Mouse (Mus musculus) embryonic facial prominence, embryonic 15.5 days (tissue): Measurements from ENCODE around the gene Chst3. TPM values are rescaled to one million over a fixed set of nuclear protein-coding genes. Genes with fewer than 3 reads are reported as not detected.
A peak's percentile ranks its signal among the peaks of the same experiment; 100 is the strongest.
"Not testable (repeated sequence)": the region's sequence is repeated elsewhere in the genome, so short reads cannot be mapped to it uniquely, and the experiment has no call there.

Source experiments
- ATAC-seq: fragments of 200-750 bp; cut with Nextera tagmentation; 2 replicates; pipeline ENCODE4 v1.8.0; 2017; ENCODE audit warnings: low read depth, moderate TSS enrichment; ENCODE audit not compliant: insufficient number of reproducible peaks, low FRiP score, low TSS enrichment
- H3K27ac ChIP-seq: fragments of 300-500 bp; sonication (generic); replicated peaks from 2 replicates; pipeline ENCODE4 v1.5.1; 2015; ENCODE audit warnings: mild to moderate bottlenecking, inconsistent platforms
- H3K27me3 ChIP-seq: fragments of 300-500 bp; sonication (generic); 2 replicates; pipeline ENCODE4 v1.6.1; 2015; ENCODE audit warnings: inconsistent platforms
- H3K36me3 ChIP-seq: fragments of 300-500 bp; sonication (generic); 2 replicates; pipeline ENCODE4 v1.6.1; 2015; ENCODE audit warnings: mild to moderate bottlenecking, inconsistent platforms
- H3K4me1 ChIP-seq: fragments of 300-500 bp; sonication (generic); 2 replicates; pipeline ENCODE4 v1.6.1; 2015; ENCODE audit warnings: inconsistent platforms
- H3K4me2 ChIP-seq: fragments of 300-500 bp; sonication (generic); replicated peaks from 2 replicates; pipeline ENCODE4 v1.6.1; 2015; ENCODE audit warnings: mild to moderate bottlenecking, inconsistent platforms
- H3K4me3 ChIP-seq: fragments of 300-500 bp; sonication (generic); replicated peaks from 2 replicates; pipeline ENCODE4 v1.5.1; 2015; ENCODE audit warnings: mild to moderate bottlenecking, inconsistent platforms
- H3K9ac ChIP-seq: fragments of 300-500 bp; sonication (generic); 2 replicates; pipeline ENCODE4 v1.6.1; 2015; ENCODE audit warnings: inconsistent platforms
- H3K9me3 ChIP-seq: fragments of 300-500 bp; sonication (generic); replicated peaks from 2 replicates; pipeline ENCODE4 v1.6.1; 2016; ENCODE audit warnings: inconsistent platforms
- WGBS: fragments of 180-500 bp; shearing (Covaris S2); methylation state at CpG from one replicate; pipeline ENCODE4 v1.1.7; 2015; 5-methylcytosine and 5-hydroxymethylcytosine counted together
- polyA plus RNA-seq: library from polyadenylated mRNA; unstranded; fragments of >200 nt; fragmentation: Nextera tagmentation; extraction: Ambion mirVana; gene quantifications from 2 replicates; pipeline ENCODE4 v1.2.1, GENCODE M21; 2015

Gene Chst3
- polyA plus RNA-seq, 1 experiment from 2014 or later, result 2.8 TPM

DNA sequence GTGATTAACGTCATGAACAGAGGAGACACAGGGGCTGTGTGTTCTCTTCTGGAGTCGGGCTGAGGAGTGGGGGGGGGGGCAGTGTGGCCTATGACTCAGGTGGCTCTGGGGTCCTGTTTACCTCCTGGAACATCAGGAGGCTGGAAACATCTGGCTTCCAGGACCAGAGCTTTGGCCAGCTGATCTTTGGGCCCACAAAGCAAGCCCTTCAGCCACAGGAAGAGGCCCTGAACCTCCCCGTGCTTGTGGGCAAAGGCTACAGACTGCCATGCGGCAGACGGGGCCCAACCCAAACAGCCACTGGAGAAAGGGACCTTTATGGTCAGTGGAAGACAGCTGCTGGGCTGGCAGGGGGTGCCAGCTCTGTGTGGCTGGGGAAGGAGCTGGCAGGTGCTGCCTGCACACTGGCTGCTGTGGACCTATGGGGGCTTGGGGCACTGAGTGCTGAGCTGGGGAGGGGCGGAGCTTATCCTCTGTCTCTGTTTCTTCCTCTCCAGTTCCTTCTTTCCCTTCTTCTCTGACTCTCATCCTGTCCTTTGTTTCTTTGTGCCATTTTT lies 67.9 kb downstream of the Chst3 start:
- Histone ChIP-seq H3K27me3 (no peaks in the 10 kb centered on the region), H3K4me1 (peaks cover 3% of the 10 kb centered on the region), H3K36me3 (no peaks in the 10 kb centered on the region), H3K9ac (no peak overlapping the region), H3K27ac (no peak overlapping the region), H3K9me3 (no peaks in the 10 kb centered on the region), H3K4me2 (no peak overlapping the region), H3K4me3 (no peak overlapping the region)
- ATAC-seq, result no peak; the same call in 1 of the 2 replicates
- WGBS, result 57% methylated on average over 6 of the region's 6 CpGs

DNA sequence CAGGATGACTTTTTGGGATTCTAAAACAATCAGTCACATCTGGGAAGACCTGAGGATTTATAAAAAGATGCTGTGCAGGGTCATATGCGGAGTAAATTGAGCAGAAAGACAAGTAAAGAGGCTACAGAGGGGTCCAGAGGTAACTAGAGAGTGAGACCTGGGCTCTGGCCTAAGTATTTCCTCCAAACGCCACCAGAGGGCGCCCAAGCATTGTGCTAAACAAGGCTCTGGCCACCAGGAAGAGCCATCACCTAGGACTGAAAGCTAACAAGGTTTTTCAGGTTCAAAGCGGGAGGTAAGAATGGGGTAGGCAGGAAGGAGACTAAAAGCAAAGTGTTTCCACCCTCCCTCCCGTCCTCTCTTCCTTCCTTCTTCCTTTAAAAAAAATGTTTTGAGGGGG lies 71.0 kb downstream of the Chst3 start:
- H3K27me3 ChIP-seq, result no peaks in the 10 kb centered on the region
- no peak for ATAC-seq
- no peak overlapping the region for H3K27ac ChIP-seq
- H3K9ac ChIP-seq, result no peak overlapping the region
- no peak overlapping the region for H3K4me3 ChIP-seq
- no peaks in the 10 kb centered on the region for H3K9me3 ChIP-seq
- peaks cover 3% of the 10 kb centered on the region for H3K4me1 ChIP-seq
- H3K36me3 ChIP-seq, result no peaks in the 10 kb centered on the region
- no peak overlapping the region for H3K4me2 ChIP-seq
- WGBS, result 5% methylated on average over 5 of the region's 5 CpGs

DNA sequence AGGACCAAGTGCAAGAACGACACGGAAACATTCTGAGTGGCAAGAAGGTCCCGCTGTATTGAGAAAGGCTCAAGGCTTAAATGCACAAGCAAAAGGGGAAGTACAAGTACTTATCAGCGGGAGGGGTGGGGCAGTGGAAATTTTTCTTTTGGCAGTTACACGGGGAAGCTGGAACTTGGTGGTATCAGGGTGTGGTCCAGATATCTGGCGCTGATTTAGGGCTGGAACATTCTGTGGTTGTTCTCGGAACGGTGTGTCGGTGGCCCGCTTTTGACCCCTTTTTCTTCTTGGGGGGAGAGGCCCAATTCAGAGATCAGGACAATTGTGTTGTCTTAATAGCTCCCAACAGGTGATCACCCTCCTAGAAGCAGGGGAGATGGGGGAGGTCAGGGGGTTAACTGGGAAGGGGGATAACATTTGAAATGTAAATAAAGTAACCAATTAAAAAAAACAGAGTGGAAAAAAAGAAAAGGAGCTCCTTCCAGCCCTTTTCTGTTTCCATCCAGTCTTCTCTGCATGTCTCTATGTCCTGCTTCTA lies 71.5 kb downstream of the Chst3 start:
- not testable (repeated sequence) for ATAC-seq, H3K4me3 ChIP-seq, H3K27me3 ChIP-seq, H3K36me3 ChIP-seq, H3K9me3 ChIP-seq, H3K27ac ChIP-seq, H3K4me1 ChIP-seq, H3K4me2 ChIP-seq, H3K9ac ChIP-seq
- WGBS, result 62% methylated on average over 10 of the region's 10 CpGs

DNA sequence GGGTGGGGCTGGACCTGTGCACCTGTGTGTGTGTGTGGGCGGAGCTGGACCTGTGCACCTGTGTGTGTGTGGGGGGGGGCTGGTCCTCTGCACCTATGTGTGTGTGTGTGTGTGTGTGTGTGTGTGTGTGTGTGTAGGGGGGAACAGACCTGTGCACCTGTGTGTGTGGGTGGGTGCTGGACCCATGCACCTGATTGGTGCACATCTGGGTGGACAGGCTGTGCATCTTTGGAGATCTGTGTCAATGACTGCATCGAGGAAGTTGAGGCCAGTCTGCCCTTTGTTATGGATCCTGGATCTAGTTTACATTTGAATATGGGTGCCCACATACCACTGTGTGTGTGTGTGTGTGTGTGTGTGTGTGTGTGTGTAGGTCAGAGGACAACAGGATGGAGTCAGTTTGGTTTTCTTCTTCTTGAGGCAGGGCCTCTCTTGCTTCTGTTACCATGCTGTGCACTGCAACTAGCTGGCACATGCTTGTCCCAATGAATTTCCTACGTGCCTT lies 77.4 kb downstream of the Chst3 start:
- no peak overlapping the region for H3K9ac ChIP-seq
- no peaks in the 10 kb centered on the region for H3K36me3 ChIP-seq
- H3K9me3 ChIP-seq, result no peaks in the 10 kb centered on the region
- H3K4me3 ChIP-seq, result no peak overlapping the region
- no peak for ATAC-seq
- no peak overlapping the region for H3K27ac ChIP-seq
- no peak overlapping the region for H3K4me2 ChIP-seq
- no peaks in the 10 kb centered on the region for H3K27me3 ChIP-seq
- WGBS, result 84% methylated on average over 3 of the region's 3 CpGs
- no peaks in the 10 kb centered on the region for H3K4me1 ChIP-seq

GRCm38 (mm10) chr10:60140751-60141150 lies 78.3 kb downstream of the Chst3 start:
- Histone ChIP-seq H3K27me3 (no peaks in the 10 kb centered on the region), H3K4me3 (no peak overlapping the region), H3K4me2 (no peak overlapping the region), H3K4me1 (no peaks in the 10 kb centered on the region), H3K27ac (no peak overlapping the region), H3K36me3 (no peaks in the 10 kb centered on the region), H3K9ac (no peak overlapping the region), H3K9me3 (no peaks in the 10 kb centered on the region)
- 87% methylated on average over 4 of the region's 4 CpGs for WGBS
- no peak for ATAC-seq

DNA sequence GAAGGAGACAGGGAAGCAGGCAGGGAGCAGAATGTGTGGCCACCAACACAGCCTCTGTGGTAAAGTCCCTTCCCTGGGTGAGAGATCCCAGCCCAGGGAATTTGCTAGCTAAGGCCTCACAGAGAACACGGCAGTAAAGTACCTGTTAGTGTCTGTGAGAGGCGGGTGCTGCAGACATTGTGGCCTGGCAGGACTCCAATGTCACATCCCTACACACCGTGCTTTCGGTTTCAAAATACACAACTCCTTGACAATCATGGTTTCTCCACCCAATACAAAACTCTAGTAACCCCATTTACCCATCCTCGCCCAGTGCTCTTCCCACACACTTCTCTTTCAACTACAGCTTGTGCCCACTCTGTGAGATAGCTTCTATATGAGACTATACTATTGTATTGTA lies 80.4 kb downstream of the Chst3 start:
- H3K27me3 ChIP-seq, result no peaks in the 10 kb centered on the region
- WGBS, result 80% methylated on average over 5 of the region's 5 CpGs
- H3K4me2 ChIP-seq, result no peak overlapping the region
- H3K9me3 ChIP-seq, result no peaks in the 10 kb centered on the region
- H3K4me3 ChIP-seq, result no peak overlapping the region
- no peaks in the 10 kb centered on the region for H3K36me3 ChIP-seq
- H3K27ac ChIP-seq, result no peak overlapping the region
- ATAC-seq, result no peak
- H3K9ac ChIP-seq, result no peak overlapping the region
- peaks cover 7% of the 10 kb centered on the region for H3K4me1 ChIP-seq

DNA sequence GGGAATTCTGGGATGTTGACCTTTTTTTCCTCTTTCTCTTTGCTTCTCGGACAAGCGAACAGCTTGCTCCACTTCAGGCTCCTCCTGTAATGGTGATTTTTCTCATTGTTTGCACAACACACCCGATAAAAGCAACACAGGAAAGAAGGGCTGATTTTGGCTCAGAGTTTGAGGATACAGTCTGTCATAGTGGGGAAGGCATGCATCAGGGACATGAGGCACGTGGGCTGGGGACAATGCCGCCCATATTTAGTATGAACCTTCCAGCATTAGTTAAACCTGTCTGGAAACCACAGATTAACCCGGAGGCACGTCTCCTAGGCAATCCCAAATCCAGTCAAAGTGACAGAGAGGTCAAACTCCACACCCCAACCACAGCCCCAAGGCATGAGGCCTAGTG lies 82.1 kb downstream of the Chst3 start:
- Histone ChIP-seq H3K9me3 (no peaks in the 10 kb centered on the region), H3K9ac (no peak overlapping the region), H3K4me1 (peaks cover 14% of the 10 kb centered on the region), H3K36me3 (no peaks in the 10 kb centered on the region), H3K4me2 (no peak overlapping the region), H3K4me3 (no peak overlapping the region), H3K27me3 (no peaks in the 10 kb centered on the region), H3K27ac (no peak overlapping the region)
- WGBS, result 71% methylated on average over 7 of the region's 7 CpGs
- ATAC-seq, result no peak

DNA sequence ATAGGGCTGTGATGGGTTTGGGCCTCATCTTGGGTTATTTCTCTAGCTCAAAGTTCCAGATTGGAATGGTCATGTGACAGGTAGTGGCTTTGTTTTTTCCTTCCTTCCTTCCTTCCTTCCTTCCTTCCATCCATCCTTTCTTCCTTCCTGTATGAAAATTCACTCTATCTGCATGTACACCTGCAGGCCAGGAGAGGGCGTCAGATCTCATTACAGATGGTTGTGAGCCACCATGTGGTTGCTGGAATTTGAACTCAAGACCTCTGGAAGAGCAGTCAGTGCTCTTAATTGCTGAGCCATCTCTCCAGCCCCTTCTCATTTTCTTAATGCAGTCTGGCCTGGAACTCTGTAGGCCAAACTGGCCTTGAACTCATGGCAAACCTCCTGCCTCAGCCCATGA lies 83.0 kb downstream of the Chst3 start:
- H3K36me3 ChIP-seq, H3K9me3 ChIP-seq, ATAC-seq, H3K27ac ChIP-seq, H3K4me2 ChIP-seq, H3K9ac ChIP-seq, H3K27me3 ChIP-seq, H3K4me3 ChIP-seq: not testable (repeated sequence)
- 73% methylated on average over 1 of the region's 1 CpGs for WGBS
- H3K4me1 ChIP-seq, result peaks cover 14% of the 10 kb centered on the region

GRCm38 (mm10) chr10:60134201-60134600 lies 84.9 kb downstream of the Chst3 start:
- H3K9ac ChIP-seq, result no peak overlapping the region
- H3K4me2 ChIP-seq, result no peak overlapping the region
- H3K27me3 ChIP-seq, result no peaks in the 10 kb centered on the region
- H3K36me3 ChIP-seq, result 0 out of 2 replicates have a peak, but pooled peaks cover 3% of the 10 kb centered on the region
- no peak overlapping the region for H3K27ac ChIP-seq
- ATAC-seq, result 0 out of 2 replicates have a peak, but pooled peaks have one; percentile 18
- peaks cover 14% of the 10 kb centered on the region for H3K4me1 ChIP-seq
- no peaks in the 10 kb centered on the region for H3K9me3 ChIP-seq
- no peak overlapping the region for H3K4me3 ChIP-seq
- WGBS, result 41% methylated on average over 9 of the region's 9 CpGs

GRCm38 (mm10) chr10:60133501-60133900 lies 85.6 kb downstream of the Chst3 start:
- Histone ChIP-seq H3K9ac (no peak overlapping the region), H3K27me3 (no peaks in the 10 kb centered on the region), H3K27ac (no peak overlapping the region), H3K4me1 (peaks cover 14% of the 10 kb centered on the region), H3K9me3 (no peaks in the 10 kb centered on the region), H3K4me2 (no peak overlapping the region), H3K36me3 (0 out of 2 replicates have a peak, but pooled peaks cover 3% of the 10 kb centered on the region), H3K4me3 (no peak overlapping the region)
- WGBS, result 11% methylated on average over 6 of the region's 6 CpGs
- no peak for ATAC-seq
